Mouse (Mus musculus): ENCODE measurements around the gene Pacs2.

The Pacs2 gene

DNA sequence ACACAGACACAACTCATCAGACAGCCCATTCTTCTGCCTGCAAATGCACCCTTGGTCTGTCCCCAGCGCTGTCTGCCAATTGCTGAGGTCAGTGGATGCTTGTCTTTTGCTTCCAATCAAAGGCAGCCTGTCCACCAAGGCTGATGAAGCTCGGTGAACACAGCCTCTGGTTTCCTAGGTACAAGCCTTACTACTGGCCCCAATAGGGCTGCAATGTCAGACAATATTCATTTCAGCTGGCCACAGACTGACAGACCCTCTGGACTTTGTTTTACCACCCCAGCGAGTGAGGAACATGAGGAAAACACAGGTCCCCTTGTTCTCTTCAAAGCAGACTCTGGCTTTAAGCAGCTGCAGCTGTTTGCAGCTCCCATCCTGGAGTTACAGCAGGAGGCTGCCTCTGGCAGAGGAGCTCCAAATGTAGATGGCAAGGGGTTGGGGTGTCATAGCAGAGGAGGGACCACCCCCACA, 1.3 kb upstream of the Pacs2 start:
- DNase-seq = no peak

DNA sequence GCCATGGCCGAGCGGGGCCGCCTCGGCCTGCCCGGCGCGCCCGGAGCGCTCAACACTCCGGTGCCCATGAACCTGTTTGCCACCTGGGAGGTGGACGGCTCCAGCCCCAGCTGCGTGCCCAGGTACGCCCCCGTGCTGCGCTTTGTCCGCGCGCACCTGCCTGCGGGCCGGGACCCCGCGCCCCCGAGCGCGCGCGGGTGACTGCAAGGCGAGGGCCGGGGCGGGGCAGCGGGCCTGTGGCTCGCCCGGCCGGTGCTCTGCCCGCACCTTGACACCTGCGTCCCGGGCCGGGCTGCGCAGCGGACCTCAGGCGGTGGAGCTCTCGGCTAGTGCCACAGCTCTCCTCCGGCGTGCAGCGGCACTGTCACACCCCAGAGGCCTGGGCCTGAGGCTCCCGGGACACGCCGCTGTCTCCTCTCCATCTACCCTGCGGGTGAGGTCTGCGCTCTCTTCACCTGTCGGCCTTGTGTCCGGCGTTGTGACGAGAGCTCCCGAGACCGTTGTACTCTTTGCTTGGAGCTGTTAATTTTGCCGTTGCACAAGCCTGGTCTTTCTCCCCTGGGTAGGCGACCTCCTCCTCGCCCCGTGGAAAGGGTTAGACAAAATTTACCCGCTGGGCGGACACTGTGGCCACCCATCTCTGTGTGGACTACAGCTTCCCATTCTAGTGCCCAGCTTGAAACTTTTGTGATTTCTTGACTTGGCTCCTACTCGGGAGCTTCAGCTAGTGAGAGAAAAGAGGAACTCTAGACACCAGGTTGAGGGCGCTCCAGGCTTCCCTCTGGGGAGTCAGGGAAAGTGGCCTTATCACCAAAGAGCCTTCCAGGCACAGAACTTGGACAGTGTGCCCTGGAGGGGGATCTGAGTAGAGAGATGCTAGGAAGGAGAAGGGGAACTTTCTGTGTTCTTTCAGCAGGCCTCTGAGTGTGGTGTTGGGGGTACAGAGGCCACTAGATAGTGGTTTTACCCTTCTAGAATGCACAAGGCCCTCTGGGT, 551 bp downstream of the Pacs2 start:
- peak; percentile 39 for DNase-seq

DNA sequence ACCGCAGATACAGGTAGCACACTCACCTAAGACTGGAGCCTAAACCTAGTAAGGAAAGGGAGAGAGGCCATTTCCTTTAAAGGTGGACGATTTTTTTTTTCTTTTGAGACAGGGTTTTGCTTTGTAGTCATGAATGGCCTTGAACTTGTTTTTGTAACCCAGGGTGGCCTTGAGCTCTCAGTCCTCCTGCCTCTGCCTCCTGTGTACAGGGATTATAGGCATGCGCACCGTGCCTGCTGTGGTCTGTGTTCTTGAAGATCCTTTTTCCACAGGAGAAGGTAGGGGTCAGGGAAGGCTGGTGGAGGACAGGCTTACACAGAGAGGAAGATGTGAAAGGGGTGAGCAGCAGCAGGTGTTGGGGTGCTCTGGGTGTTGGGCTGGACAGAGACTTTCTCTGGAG, 1.6 kb downstream of the Pacs2 start:
- no peak for DNase-seq

DNA sequence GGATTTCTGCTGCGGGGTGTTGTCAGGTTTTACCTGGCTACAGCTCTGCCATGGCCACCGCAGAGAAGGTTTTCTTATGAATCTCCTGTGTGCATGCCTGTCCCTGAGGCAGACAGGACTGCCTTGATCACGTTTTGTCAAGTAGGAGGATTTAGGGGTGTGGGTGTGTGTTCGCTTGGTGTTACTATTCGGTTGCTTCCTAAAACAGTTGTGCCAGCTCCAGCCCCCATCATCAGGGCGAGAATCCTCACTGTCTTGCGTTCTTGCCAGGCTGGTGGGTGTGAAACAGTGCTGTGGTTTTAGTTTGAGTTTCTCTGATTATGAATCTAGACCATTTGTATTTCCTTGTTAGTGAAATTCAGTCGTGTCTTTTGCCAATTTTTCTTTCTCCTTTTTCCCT, 2.7 kb downstream of the Pacs2 start:
- DNase-seq = peak; percentile 59

DNA sequence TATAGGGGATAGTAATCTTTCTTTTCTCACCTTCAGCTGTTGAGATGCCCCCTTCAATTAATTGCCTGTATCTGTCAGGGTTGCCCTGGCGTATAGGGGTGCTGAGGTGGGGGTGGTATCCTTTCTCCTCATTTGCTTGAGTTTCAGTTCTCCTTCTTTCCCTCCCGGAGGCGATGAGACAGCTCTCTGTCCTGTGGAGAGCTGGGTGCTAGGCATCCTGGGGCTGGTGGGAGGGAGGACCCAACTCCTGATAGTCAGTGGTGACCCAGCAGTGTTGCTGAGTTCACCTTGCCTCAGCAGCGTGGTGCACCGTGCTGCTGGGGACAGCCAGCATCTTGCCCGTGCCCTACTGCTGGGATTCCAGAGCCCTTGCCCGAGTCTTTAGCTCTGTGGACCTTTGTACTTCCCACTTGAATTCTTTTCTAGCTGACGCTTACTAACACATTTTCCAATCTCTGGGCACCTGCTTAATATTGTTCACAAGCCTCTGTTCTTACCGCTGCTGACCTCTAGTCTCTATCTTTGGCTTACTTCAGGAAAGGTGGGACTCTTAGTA, 3.2 kb downstream of the Pacs2 start:
- DNase-seq = no peak

DNA sequence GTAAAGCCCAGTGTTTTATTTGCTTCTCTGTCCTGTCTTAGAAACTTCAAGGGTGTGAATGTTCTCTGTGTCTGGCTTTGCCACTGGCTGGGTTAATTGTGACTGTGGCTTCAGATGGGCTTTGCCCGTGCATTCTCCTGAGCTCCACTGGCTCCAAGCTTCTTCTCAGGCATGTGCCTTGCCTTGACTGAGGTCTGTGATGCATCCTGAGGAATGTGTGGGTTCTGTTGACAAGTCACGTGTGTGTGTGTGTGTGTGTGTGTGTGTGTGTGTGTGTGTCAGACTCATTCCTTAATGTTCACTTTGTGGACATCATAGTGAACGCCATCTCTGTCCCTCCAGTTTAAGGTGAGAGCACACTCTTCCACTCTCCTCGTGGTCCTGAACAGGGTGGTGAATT, 4.5 kb downstream of the Pacs2 start:
- no peak for DNase-seq

DNA sequence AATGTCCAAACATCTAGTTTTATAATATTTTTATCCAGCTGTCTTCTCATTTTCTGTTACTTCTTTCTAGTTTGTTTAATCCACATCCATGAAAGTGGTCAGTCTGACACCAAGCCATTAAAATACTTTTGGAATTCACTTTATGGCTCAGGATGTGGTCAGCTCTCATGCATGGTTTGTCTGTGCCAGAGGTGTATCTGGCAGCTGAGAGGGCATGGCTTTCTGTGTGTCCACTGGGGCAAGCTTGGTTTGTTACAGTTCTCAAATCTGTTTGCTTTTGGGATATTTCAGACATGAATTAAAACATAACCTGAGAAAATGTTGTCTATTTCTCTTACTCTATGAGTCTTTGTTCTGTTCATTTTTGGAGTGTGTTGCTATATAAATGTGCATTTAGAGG, 7.2 kb downstream of the Pacs2 start:
- DNase-seq = no peak

DNA sequence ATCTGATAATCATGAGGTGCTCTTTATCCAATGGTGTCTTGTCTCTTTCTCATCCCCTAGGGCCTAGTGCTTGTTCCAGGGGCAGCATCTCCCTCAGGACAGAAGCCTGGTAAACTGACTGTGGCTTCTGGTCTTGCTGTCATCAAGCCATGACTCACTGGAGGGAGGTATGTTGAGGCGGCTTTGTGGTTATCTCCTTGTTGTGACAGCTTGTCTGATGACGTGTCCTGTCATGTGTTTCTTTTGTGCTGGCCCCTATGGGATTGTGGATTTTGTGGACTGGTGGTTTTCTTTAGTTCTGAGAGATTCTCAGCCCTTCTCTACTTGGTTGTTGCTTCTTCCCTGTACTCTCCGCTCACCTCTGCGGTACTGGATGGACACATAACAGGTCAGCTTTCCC, 8.8 kb downstream of the Pacs2 start:
- no peak for DNase-seq

DNA sequence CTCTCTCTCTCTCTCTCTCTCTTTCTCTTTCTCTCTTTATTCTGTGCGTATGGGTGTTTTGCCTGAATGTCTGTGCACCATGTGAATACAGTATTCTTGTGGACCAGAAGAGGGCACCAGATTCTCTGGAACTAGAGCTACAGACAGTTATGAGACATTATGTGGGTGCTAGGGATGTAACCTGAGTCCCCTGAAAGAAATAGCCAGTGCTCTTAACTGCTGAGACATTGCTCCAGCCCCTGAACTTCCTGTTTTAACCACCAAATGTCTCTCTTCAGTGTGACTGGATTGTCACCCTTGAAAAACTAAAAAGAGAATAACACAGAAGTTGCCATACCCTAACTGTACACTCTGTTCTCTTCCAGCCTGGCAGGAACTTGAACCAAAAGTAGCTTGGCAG, 12.2 kb downstream of the Pacs2 start:
- DNase-seq = no peak

DNA sequence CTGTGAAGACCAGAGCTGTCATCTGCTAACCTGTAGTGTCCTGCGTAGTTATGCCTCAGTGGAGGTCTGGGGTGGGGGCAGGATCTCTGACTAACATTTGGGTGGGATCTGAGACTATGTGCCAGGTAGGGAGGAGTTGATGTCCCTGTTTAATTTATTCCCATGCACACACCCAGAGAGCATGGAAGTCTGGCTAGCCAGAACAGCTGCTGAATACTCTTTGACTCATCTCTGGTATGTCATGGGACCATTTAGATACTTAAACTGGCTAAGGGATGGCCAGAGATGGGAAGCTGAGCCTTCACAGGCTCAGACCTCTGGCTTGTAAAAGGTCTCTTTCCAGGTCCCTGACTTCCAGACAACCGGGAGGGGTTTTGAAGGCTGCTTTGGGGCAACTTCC, 13.2 kb downstream of the Pacs2 start:
- no peak for DNase-seq

DNA sequence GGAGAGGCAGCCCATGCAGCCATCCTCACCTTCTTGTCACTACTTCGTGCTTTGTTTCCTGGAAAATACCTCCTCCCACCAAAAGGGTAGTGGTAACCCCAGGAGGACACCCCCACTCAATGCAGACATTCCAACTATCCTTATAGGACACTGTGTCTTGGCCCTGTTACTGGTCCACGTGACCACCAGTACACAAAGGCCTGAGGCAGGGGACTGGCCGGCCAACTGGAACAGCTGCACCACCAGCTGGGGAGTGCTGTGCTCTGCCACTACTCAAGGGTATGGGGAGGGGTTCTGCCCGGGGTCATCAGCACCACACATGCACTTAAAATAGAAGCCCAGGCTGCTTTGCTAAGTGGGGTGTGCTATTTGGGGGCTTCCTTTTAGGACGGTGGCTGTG, 13.8 kb downstream of the Pacs2 start:
- no peak for DNase-seq

DNA sequence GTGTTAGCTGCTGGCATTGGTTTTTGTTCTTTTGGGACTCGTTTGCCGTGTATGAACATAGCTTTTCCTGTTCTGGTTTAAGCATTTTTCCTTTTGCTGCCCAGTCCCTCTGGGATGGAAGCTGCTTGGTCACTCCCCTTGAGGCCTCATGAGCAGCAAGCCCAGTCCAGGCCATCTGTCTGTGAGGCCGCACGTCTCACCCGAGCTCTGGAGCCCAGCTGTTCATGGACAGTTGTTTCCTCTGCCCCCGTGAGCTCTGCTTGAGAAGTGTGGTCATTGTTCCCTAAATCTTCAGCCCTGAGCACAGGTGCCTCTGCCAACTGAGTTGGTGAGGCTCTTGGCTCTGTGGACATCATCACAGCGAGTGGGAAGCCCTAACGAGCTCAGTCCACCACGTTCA, 14.6 kb downstream of the Pacs2 start:
- DNase-seq = no peak

DNA sequence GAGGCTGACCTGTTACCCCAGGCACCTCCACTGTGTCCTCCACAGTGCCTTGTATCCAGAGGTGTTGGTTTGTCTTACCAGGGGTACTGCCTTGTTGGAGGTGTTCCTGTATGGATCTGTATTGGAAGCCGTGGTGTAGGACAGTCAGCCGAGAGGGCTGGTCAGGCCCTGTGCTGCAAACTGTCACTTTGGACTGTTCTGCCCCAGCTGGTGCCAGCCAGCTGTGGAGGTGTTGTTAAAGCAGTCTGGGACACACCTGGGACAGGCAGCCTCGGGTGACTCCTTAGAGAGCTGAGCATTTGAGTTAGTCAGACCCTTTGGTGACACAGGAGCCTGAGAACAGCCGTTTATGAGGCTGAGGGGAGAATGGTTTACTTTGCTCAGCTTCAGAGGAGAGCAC, 15.7 kb downstream of the Pacs2 start:
- no peak for DNase-seq

DNA sequence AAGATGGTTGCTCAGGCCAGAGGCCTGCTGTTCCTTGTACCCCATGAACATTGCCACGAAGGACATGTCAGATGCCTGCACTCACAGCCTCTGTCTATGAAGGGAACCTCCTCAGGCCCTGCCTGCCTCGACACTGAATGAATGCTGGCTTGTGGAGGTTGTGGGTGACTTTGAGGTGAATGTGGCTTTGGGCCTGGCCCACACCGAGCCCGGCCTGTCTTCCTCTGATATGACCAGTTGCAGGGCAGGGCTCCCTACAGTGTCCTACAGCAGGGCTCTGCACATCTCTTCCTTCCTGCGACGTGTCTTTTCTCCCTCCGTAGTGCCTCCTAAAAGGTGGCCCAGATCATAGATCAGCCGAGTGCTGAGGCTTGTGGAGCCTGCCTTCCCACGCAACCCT, 16.7 kb downstream of the Pacs2 start:
- DNase-seq = no peak

DNA sequence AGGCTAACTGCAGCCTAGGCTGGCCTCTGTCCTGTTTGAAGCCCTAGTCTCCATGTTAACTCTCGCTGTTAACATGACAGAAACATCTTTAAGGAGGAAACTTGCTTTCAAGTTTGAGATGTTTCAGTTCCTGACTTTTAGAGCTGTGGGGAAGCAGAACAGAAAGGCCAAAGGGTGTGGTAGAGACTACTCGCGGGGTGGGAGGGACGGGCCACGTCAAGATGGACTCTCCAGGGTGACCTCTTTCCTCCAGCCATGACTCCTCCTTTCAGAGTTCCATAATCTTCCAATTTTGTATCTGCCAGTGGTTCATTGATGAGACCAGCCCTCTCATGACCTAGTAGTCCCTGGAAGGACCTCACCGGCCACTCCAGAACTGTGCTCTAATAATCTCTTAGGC, 17.1 kb downstream of the Pacs2 start:
- no peak for DNase-seq

DNA sequence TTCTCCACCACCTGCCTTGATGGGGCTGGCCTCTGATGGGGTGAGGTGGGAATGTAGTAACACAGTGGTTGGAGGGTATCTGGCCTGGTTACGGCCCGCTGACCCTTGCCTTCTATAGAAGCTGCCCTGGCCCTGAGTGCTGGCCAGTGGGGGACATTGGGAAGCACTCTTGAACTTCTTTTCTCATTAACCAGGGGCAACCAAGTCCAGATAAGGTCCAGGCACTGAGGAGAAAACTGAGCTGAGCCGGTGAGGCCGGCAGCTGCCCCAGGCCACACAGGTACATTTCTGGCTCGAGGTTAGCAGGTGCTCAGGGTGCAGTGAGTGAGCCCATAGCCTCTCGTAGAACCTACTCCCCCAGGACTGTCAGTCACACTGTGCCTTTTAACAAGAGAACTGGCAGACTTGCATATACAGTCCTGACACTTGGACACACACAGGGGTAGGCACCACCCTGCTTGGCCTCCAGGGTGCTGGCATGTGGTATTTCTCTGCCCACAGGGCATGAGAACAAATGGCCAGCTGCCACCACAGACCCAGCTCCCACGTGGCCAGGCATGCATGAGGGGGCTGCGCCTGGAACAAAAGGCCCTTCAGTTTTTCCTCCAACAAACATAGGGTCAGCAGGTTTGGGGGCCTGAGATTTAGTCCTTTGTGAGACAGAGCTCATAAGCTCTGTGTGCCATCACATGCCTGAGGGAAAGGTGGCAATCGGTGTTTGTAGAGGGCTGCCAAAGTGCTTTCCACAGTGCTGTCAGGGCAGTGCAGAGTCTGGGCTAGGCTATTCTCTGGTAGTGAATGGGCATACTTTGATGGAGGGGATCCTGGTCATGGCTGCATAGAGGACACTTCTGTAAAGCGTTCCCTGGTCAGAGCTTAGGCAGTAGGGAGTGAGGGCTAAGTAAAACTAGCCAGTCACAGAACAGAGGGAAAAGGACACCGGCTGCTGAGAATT, 18.3 kb downstream of the Pacs2 start:
- DNase-seq = peak; percentile 32

DNA sequence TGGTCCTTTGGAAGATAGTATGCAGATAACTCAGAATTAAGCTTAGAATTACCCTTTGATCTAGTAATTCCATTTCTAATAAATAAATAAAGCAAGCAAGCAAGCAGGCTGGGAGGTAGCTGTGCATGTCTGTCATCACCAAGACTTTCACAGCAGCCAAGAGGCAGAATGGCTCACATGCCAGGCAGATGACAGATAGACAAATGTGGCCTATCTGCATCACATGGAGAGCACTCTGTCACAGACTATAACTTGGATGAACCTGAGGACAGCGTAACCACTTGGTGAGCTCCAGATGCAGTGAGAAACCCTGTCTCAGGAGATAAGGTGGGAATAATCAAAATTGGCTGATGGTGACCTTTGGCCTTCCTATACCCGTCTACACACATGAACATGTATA, 20.8 kb downstream of the Pacs2 start:
- no peak for DNase-seq

DNA sequence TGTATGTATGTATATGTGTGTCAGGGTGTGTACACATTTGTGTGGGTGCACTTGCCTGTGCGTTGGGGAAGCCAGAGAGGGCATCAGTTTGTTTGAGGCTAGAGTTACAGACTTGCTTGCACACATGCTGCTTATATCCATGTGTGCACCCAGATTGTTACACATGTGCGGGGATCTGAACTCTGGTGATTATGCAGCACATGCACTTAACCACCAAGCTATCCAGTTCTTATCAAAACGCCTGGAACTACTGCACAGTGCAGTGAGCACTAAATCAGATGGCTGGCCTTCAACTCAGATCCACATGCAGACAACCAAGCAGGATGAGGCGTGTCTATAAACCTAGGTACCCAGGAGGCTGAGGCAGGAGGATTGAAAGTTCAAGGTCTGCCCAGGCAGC, 22.7 kb downstream of the Pacs2 start:
- no peak for DNase-seq

DNA sequence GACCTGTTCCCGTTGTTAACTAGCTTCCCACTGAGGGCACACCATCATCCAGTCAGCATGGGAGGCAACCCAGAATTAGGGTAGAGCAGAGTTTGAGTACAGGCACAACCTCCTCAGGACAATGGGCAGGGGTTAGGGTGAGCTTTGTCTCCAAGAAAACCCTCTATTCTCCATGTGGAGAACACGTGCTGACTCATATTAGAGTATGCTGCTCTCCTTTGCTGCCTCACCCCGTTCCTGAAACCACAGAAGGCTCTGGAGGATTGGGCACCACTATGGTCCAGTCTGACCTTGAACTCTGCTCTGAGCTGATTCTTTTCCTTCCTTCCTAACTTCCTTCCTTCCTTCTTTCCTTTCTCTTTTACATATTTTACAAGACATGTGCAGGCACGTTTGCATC, 24.1 kb downstream of the Pacs2 start:
- no peak for DNase-seq

DNA sequence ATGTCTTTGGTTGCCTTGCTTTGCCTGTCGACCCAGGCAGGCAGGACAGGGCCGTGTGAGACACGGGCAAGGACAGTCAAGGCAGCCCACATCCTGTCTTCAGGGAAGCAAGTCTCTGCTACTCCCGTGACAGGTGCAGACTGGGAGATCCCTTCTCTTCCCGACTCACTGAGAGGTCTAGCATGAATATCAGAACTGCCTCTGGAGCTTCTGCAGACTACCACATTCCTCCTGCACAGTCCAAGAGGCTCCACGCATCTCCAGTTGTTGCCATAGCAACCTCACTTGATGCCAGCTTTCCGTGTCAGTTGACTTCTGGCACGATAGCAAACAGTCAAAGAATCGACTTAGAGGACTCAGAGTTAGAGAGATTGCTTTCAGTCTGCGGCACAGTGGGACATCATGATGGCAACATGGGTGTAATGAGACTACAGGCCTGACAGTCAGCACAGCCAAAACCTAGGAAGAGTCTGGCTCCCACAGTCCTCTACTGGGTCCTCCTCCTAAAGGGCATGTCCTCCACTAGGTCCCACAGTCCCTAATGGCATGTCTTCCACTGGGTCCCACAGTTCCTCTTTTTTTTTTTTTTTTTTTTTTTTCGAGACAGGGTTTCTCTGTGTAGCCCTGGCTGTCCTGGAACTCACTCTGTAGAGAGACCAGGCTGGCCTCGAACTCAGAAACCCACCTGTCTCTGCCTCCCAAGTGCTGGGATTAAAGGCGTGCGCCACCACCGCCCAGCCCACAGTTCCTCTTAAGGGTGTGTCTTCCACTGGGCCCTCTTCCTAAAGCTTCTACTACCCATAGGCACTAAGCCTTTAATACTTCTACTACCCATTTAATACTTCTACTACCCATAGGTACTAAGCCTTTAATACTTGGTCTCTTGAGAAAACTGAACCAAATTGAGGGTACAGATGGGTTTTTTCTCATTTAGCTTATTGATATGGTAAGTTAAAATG, 27.5 kb downstream of the Pacs2 start:
- peak; percentile 54 for DNase-seq

DNA sequence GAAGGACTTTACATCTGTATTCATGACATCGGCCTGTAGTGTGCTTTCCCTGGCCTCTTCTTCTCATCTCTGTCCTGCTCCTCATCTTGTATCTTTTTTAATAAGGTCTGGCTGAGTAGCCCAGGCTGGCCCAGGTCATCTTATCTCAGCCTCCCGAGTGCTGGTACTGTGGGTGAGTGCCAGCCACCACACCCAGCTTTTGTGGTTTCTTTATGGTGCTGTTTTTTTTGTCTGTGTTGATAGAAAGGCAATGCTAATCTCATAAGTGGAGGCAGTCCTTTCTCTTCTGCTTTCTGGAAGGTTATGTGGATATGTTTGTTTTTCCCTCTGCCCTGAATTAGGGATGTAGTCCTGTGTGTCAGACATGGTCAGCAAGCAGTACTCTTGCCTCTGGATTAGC, 28.2 kb downstream of the Pacs2 start:
- no peak for DNase-seq

All from right cerebral cortex, postnatal 14 days (tissue).